Mouse (Mus musculus) kidney, postnatal 0 days (tissue): ENCODE data around the gene Tenm4. TPM values are rescaled to one million over a fixed set of nuclear protein-coding genes. Genes with fewer than 3 reads are reported as not detected.
A peak's percentile ranks its signal among the peaks of the same experiment; 100 is the strongest.

ENCODE experiments used
- ATAC-seq: fragments of 200-750 bp; cut with Nextera tagmentation; replicated peaks from 2 replicates; pipeline ENCODE4 v1.8.0; 2017; ENCODE audit warnings: low read depth, moderate number of reproducible peaks, moderate TSS enrichment, moderate library complexity; ENCODE audit not compliant: low FRiP score
- DNase-seq: peaks from one replicate; pipeline ENCODE4 v3.0.0-alpha.2; 2016; ENCODE audit warnings: low spot score
- H3K27ac ChIP-seq: fragments of 300-500 bp; sonication (generic); 2 replicates; pipeline ENCODE4 v1.5.1; 2014; ENCODE audit warnings: mild to moderate bottlenecking
- H3K27me3 ChIP-seq: fragments of 300-500 bp; sonication (generic); 2 replicates; pipeline ENCODE4 v1.6.1; 2014; ENCODE audit warnings: low read length, mixed read lengths; ENCODE audit not compliant: insufficient read depth
- H3K36me3 ChIP-seq: fragments of 300-500 bp; sonication (generic); 2 replicates; pipeline ENCODE4 v1.6.1; 2014; ENCODE audit warnings: low read length, mixed read lengths; ENCODE audit not compliant: insufficient read depth
- H3K4me1 ChIP-seq: fragments of 300-500 bp; sonication (generic); replicated peaks from 2 replicates; pipeline ENCODE4 v1.6.1; 2014; ENCODE audit warnings: antibody characterized with exemption, low read length, mixed read lengths; ENCODE audit not compliant: insufficient read depth
- H3K4me2 ChIP-seq: fragments of 300-500 bp; sonication (generic); 2 replicates; pipeline ENCODE4 v1.6.1; 2014; ENCODE audit warnings: mild to moderate bottlenecking, low read length, moderate library complexity, mixed read lengths
- H3K4me3 ChIP-seq: fragments of 300-500 bp; sonication (generic); replicated peaks from 2 replicates; pipeline ENCODE4 v1.5.1; 2014; ENCODE audit warnings: low read depth, low read length
- H3K9ac ChIP-seq: fragments of 300-500 bp; sonication (generic); 2 replicates; pipeline ENCODE4 v1.6.1; 2014; ENCODE audit warnings: low read depth, low read length
- H3K9me3 ChIP-seq: fragments of 300-500 bp; sonication (generic); replicated peaks from 2 replicates; pipeline ENCODE4 v1.6.1; 2016; ENCODE audit warnings: low read length, inconsistent platforms, mixed read lengths
- CTCF ChIP-seq: IDR thresholded peaks from 2 replicates; pipeline ENCODE4 v1.5.1; 2016; ENCODE audit warnings: antibody characterized with exemption, low read depth, mild to moderate bottlenecking, moderate library complexity
- WGBS: fragments of 180-500 bp; shearing (Covaris S2); extraction: QIAGEN DNeasy Blood & Tissue Kit; methylation state at CpG from one replicate; pipeline ENCODE4 v1.1.7; 2014; 5-methylcytosine and 5-hydroxymethylcytosine counted together
- polyA plus RNA-seq: library from polyadenylated mRNA; unstranded; fragments of >200 nt; fragmentation: Nextera tagmentation; extraction: Ambion mirVana; gene quantifications from 2 replicates; pipeline ENCODE4 v1.2.1, GENCODE M21; 2015

Gene Tenm4
- polyA plus RNA-seq, 1 experiment from 2014 or later = 22.6 TPM

GRCm38 (mm10) chr7:96826672-96827071, 655.6 kb downstream of the Tenm4 start:
- no peak for TF ChIP-seq CTCF
- no peak for DNase-seq
- H3K36me3 ChIP-seq = no peaks in the 10 kb centered on the region
- no peak overlapping the region for H3K27ac ChIP-seq
- H3K4me2 ChIP-seq = no peak overlapping the region
- no peak overlapping the region for H3K9ac ChIP-seq
- ATAC-seq = no peak
- no peak overlapping the region for H3K4me3 ChIP-seq
- 90% methylated on average over 6 of the region's 6 CpGs for WGBS
- no peaks in the 10 kb centered on the region for H3K27me3 ChIP-seq
- no peaks in the 10 kb centered on the region for H3K9me3 ChIP-seq
- no peaks in the 10 kb centered on the region for H3K4me1 ChIP-seq

- Histone ChIP-seq H3K36me3 (peaks cover 3% of the 10 kb centered on the region; the same call in 1 of the 2 replicates), H3K27ac (no peak overlapping the region), H3K9me3 (no peaks in the 10 kb centered on the region), H3K27me3 (no peaks in the 10 kb centered on the region), H3K4me1 (no peaks in the 10 kb centered on the region; the same call in none of the 2 replicates), H3K4me3 (no peak overlapping the region), H3K4me2 (no peak overlapping the region), H3K9ac (no peak overlapping the region)
- no peak for TF ChIP-seq CTCF
- ATAC-seq (no peak), DNase-seq (peak; percentile 56)
- 23% methylated on average over 9 of the region's 9 CpGs for WGBS
Measured at GRCm38 (mm10) chr7:96832551-96832950, 661.5 kb downstream of the Tenm4 start.

- peaks cover 3% of the 10 kb centered on the region; the same call in 1 of the 2 replicates for H3K36me3 ChIP-seq
- H3K4me1 ChIP-seq = no peaks in the 10 kb centered on the region; the same call in none of the 2 replicates
- no peaks in the 10 kb centered on the region for H3K9me3 ChIP-seq
- DNase-seq (no peak), ATAC-seq (no peak)
- H3K4me3 ChIP-seq = no peak overlapping the region
- no peaks in the 10 kb centered on the region for H3K27me3 ChIP-seq
- no peak overlapping the region for H3K27ac ChIP-seq
- no peak overlapping the region for H3K4me2 ChIP-seq
- WGBS = 54% methylated on average over 3 of the region's 3 CpGs
- no peak overlapping the region for H3K9ac ChIP-seq
- TF ChIP-seq CTCF = no peak
Measured at GRCm38 (mm10) chr7:96833012-96833411, 662.0 kb downstream of the Tenm4 start.

GRCm38 (mm10) chr7:96834681-96835289, 663.7 kb downstream of the Tenm4 start:
- WGBS = 37% methylated on average over 6 of the region's 6 CpGs
- peaks cover 3% of the 10 kb centered on the region; the same call in 1 of the 2 replicates for H3K36me3 ChIP-seq
- no peaks in the 10 kb centered on the region for H3K9me3 ChIP-seq
- H3K4me2 ChIP-seq = no peak overlapping the region
- TF ChIP-seq CTCF = no peak
- no peak overlapping the region for H3K4me3 ChIP-seq
- H3K4me1 ChIP-seq = no peaks in the 10 kb centered on the region; the same call in none of the 2 replicates
- H3K27ac ChIP-seq = no peak overlapping the region
- ATAC-seq (no peak), DNase-seq (peak; percentile 76)
- no peaks in the 10 kb centered on the region for H3K27me3 ChIP-seq
- H3K9ac ChIP-seq = no peak overlapping the region

GRCm38 (mm10) chr7:96835313-96835712, 664.3 kb downstream of the Tenm4 start:
- Histone ChIP-seq H3K9me3 (no peaks in the 10 kb centered on the region), H3K36me3 (peaks cover 3% of the 10 kb centered on the region; the same call in 1 of the 2 replicates), H3K27ac (no peak overlapping the region), H3K9ac (no peak overlapping the region), H3K4me1 (no peaks in the 10 kb centered on the region; the same call in none of the 2 replicates), H3K4me2 (no peak overlapping the region), H3K4me3 (no peak overlapping the region), H3K27me3 (no peaks in the 10 kb centered on the region)
- 36% methylated on average over 2 of the region's 2 CpGs for WGBS
- ATAC-seq (no peak), DNase-seq (no peak)
- no peak for TF ChIP-seq CTCF

- no peak overlapping the region for H3K4me3 ChIP-seq
- no peak overlapping the region for H3K27ac ChIP-seq
- H3K9ac ChIP-seq = no peak overlapping the region
- 72% methylated on average over 8 of the region's 8 CpGs for WGBS
- no peaks in the 10 kb centered on the region; the same call in 1 of the 2 replicates for H3K4me1 ChIP-seq
- no peak overlapping the region for H3K4me2 ChIP-seq
- TF ChIP-seq CTCF = no peak
- H3K27me3 ChIP-seq = no peaks in the 10 kb centered on the region
- no peak for ATAC-seq
- peaks cover under 1% of the 10 kb centered on the region; the same call in 1 of the 2 replicates for H3K36me3 ChIP-seq
- no peaks in the 10 kb centered on the region for H3K9me3 ChIP-seq
- no peak for DNase-seq
Measured at GRCm38 (mm10) chr7:96838271-96838841, 667.3 kb downstream of the Tenm4 start.
